Mouse (Mus musculus) C2C12 (cell line): Measurements from ENCODE around the gene Tbcel.

Experiments
- CEBPB ChIP-seq: IDR thresholded peaks from one replicate; pipeline ENCODE4 v1.6.1; 2011; ENCODE audit warnings: low read depth, mild to moderate bottlenecking, control low read depth, moderate library complexity
- CTCF ChIP-seq: IDR thresholded peaks from one replicate; pipeline ENCODE4 v1.5.1; 2011; ENCODE audit not compliant: control insufficient read depth, insufficient read depth, insufficient read length
- MAX ChIP-seq: IDR thresholded peaks from one replicate; pipeline ENCODE4 v1.6.1; 2011; ENCODE audit warnings: mild to moderate bottlenecking, control low read depth
- MYOD1 ChIP-seq: IDR thresholded peaks from one replicate; pipeline ENCODE4 v1.6.1; 2011; ENCODE audit warnings: low read depth; ENCODE audit not compliant: control insufficient read depth, insufficient read length
- MYOG ChIP-seq: IDR thresholded peaks from one replicate; pipeline ENCODE4 v1.6.1; 2011; ENCODE audit not compliant: control insufficient read depth, insufficient read length; ENCODE audit errors: extremely low read depth
- USF1 ChIP-seq: IDR thresholded peaks from one replicate; pipeline ENCODE4 v1.6.1; 2011; ENCODE audit warnings: low read depth, mild to moderate bottlenecking, control low read depth, moderate library complexity

GRCm38 (mm10) chr9:42531951-42532350 is 24.3 kb upstream of the Tbcel start:
- no peak for TF ChIP-seq USF1
- no peak for TF ChIP-seq CTCF
- no peak for TF ChIP-seq MYOG
- TF ChIP-seq MYOD1, result no peak
- TF ChIP-seq CEBPB, result no peak
- TF ChIP-seq MAX, result no peak
